Mouse (Mus musculus): ENCODE data around the gene Ttyh2. TPM values are rescaled to one million over a fixed set of nuclear protein-coding genes. Genes with fewer than 3 reads are reported as not detected.
A peak's percentile ranks its signal among the peaks of the same experiment; 100 is the strongest.

Ttyh2 gene
- polyA plus RNA-seq (2012; rRNA removed): 63.4 and 130 TPM in 2 replicates

GRCm38 (mm10) chr11:114675341-114675825 is at the start of gene Ttyh2:
TSS of gene Ttyh2 (plus strand) at chr11:114675431.
- H3K27ac ChIP-seq (ENCODE audit: insufficient read depth, low read depth, low read length): peak within 1 kb of the TSS; percentile 77
- peak within 1 kb of the TSS; percentile 78 for H3K4me3 ChIP-seq (ENCODE audit: low read depth, low read length)
- no peaks in the 10 kb centered on the region for H3K27me3 ChIP-seq (ENCODE audit: control insufficient read depth, insufficient read depth, low read length)
- 1% methylated on average over 39 of the region's 40 CpGs for WGBS
- peaks cover 27% of the 10 kb centered on the region for H3K36me3 ChIP-seq (ENCODE audit: control insufficient read depth, insufficient read depth, low read length)
- peak; percentile 87 for TF ChIP-seq POLR2A (IDR thresholded peaks at IDR 0.05; ENCODE audit: low read depth, low read length)
- TF ChIP-seq CTCF (IDR thresholded peaks at IDR 0.05; ENCODE audit: extremely low read depth, insufficient read length, insufficient replicate concordance, low read depth, low read length): no peak
- H3K4me1 ChIP-seq (ENCODE audit: control insufficient read depth, insufficient read depth, insufficient read length, low read length): peaks cover 48% of the 10 kb centered on the region

DNA sequence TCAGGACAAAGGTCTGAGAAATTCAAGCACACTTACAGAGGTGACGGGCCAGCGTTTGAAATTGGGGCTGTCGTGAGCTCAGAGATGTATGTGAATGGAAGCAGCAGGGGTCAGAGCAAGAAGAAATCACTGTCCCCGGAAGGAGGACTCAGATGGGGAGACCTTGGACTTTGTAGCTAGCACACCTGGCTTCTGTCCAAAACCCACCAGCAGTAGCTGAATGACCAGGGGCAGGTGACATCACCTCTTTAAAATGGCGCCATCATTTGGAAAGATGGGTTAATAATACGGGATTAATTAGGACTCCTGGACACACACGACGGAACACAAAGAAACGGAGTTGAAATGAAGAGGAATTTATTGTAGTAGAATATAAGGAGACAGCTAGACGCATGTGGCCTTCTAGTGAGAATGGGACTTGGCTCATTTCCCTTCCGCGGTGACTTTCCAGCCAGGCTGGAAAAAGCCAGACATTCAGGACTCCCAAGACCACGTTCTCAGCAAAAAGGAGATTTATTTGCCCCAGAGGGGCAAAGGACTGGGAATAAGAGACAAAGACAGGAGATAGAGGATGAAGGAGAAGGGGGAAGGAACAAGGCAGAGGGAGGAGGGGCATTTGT is 49.0 kb upstream of the Ttyh2 start:
- Histone ChIP-seq H3K27ac (ENCODE audit: insufficient read depth, low read depth, low read length) (no peak overlapping the region), H3K27me3 (ENCODE audit: control insufficient read depth, insufficient read depth, low read length) (no peaks in the 10 kb centered on the region), H3K4me1 (ENCODE audit: control insufficient read depth, insufficient read depth, insufficient read length, low read length) (no peaks in the 10 kb centered on the region), H3K4me3 (ENCODE audit: low read depth, low read length) (no peak overlapping the region), H3K36me3 (ENCODE audit: control insufficient read depth, insufficient read depth, low read length) (no peaks in the 10 kb centered on the region)
- no peak for TF ChIP-seq CTCF (IDR thresholded peaks at IDR 0.05; ENCODE audit: extremely low read depth, insufficient read length, insufficient replicate concordance, low read depth, low read length)
- 83% methylated on average over 13 of the region's 13 CpGs for WGBS

GRCm38 (mm10) chr11:114627036-114627435 is 48.2 kb upstream of the Ttyh2 start:
- no peaks in the 10 kb centered on the region for H3K27me3 ChIP-seq (ENCODE audit: control insufficient read depth, insufficient read depth, low read length)
- H3K4me1 ChIP-seq (ENCODE audit: control insufficient read depth, insufficient read depth, insufficient read length, low read length): no peaks in the 10 kb centered on the region
- no peak overlapping the region for H3K4me3 ChIP-seq (ENCODE audit: low read depth, low read length)
- 57% methylated on average over 6 of the region's 6 CpGs for whole genome bisulfite sequencing
- TF ChIP-seq CTCF (IDR thresholded peaks at IDR 0.05; ENCODE audit: extremely low read depth, insufficient read length, insufficient replicate concordance, low read depth, low read length) (no peak), POLR2A (IDR thresholded peaks at IDR 0.05; ENCODE audit: low read depth, low read length) (no peak)
- no peaks in the 10 kb centered on the region for H3K36me3 ChIP-seq (ENCODE audit: control insufficient read depth, insufficient read depth, low read length)
- H3K27ac ChIP-seq (ENCODE audit: insufficient read depth, low read depth, low read length): no peak overlapping the region

DNA sequence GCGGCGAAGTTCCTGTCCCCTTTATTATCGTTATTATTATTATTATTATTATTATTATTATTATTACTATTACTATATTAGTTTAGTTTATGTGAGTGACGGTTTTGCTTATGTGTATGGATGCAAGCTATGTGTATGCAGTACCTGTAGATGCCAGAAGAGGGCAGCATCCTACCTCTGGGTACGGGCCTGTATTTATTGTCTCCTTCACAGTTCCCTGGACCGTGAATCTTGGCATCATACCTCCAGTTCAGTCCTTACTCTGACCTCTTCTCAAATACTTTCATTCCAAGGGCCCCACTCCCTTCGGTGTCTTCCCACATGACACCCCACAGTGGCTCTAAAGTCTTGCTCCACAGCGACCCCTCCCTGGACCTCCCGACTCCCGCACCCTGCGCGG is 47.2 kb upstream of the Ttyh2 start:
- H3K27me3 ChIP-seq (ENCODE audit: control insufficient read depth, insufficient read depth, low read length): no peaks in the 10 kb centered on the region
- no peaks in the 10 kb centered on the region for H3K36me3 ChIP-seq (ENCODE audit: control insufficient read depth, insufficient read depth, low read length)
- H3K4me3 ChIP-seq (ENCODE audit: low read depth, low read length): no peak overlapping the region
- WGBS: 77% methylated on average over 12 of the region's 12 CpGs
- no peak for TF ChIP-seq CTCF (IDR thresholded peaks at IDR 0.05; ENCODE audit: extremely low read depth, insufficient read length, insufficient replicate concordance, low read depth, low read length)
- no peak for TF ChIP-seq POLR2A (IDR thresholded peaks at IDR 0.05; ENCODE audit: low read depth, low read length)
- no peak overlapping the region for H3K27ac ChIP-seq (ENCODE audit: insufficient read depth, low read depth, low read length)
- H3K4me1 ChIP-seq (ENCODE audit: control insufficient read depth, insufficient read depth, insufficient read length, low read length): no peaks in the 10 kb centered on the region

GRCm38 (mm10) chr11:114630044-114630443 is 45.2 kb upstream of the Ttyh2 start:
- H3K4me3 ChIP-seq (ENCODE audit: low read depth, low read length): no peak overlapping the region
- no peaks in the 10 kb centered on the region for H3K27me3 ChIP-seq (ENCODE audit: control insufficient read depth, insufficient read depth, low read length)
- no peaks in the 10 kb centered on the region for H3K36me3 ChIP-seq (ENCODE audit: control insufficient read depth, insufficient read depth, low read length)
- H3K4me1 ChIP-seq (ENCODE audit: control insufficient read depth, insufficient read depth, insufficient read length, low read length): no peaks in the 10 kb centered on the region
- no peak overlapping the region for H3K27ac ChIP-seq (ENCODE audit: insufficient read depth, low read depth, low read length)
- 77% methylated on average over 5 of the region's 5 CpGs for WGBS
- TF ChIP-seq CTCF (IDR thresholded peaks at IDR 0.05; ENCODE audit: extremely low read depth, insufficient read length, insufficient replicate concordance, low read depth, low read length): peak; percentile 32; the same call in 1 of the 2 replicates
- no peak for TF ChIP-seq POLR2A (IDR thresholded peaks at IDR 0.05; ENCODE audit: low read depth, low read length)

- Histone ChIP-seq H3K4me3 (ENCODE audit: low read depth, low read length) (no peak overlapping the region), H3K27ac (ENCODE audit: insufficient read depth, low read depth, low read length) (no peak overlapping the region), H3K36me3 (ENCODE audit: control insufficient read depth, insufficient read depth, low read length) (no peaks in the 10 kb centered on the region), H3K4me1 (ENCODE audit: control insufficient read depth, insufficient read depth, insufficient read length, low read length) (no peaks in the 10 kb centered on the region; the same call in 1 of the 2 replicates), H3K27me3 (ENCODE audit: control insufficient read depth, insufficient read depth, low read length) (no peaks in the 10 kb centered on the region)
- 64% methylated on average over 8 of the region's 8 CpGs for WGBS
- TF ChIP-seq CTCF (IDR thresholded peaks at IDR 0.05; ENCODE audit: extremely low read depth, insufficient read length, insufficient replicate concordance, low read depth, low read length) (no peak), POLR2A (IDR thresholded peaks at IDR 0.05; ENCODE audit: low read depth, low read length) (no peak)
Observed at GRCm38 (mm10) chr11:114632266-114632665, 43.0 kb upstream of the Ttyh2 start.

- Histone ChIP-seq H3K36me3 (ENCODE audit: control insufficient read depth, insufficient read depth, low read length) (no peaks in the 10 kb centered on the region), H3K27ac (ENCODE audit: insufficient read depth, low read depth, low read length) (no peak overlapping the region), H3K4me1 (ENCODE audit: control insufficient read depth, insufficient read depth, insufficient read length, low read length) (no peaks in the 10 kb centered on the region; the same call in 1 of the 2 replicates), H3K4me3 (ENCODE audit: low read depth, low read length) (no peak overlapping the region), H3K27me3 (ENCODE audit: control insufficient read depth, insufficient read depth, low read length) (no peaks in the 10 kb centered on the region)
- 1% methylated on average over 6 of the region's 6 CpGs for WGBS
- TF ChIP-seq POLR2A (IDR thresholded peaks at IDR 0.05; ENCODE audit: low read depth, low read length) (no peak), CTCF (IDR thresholded peaks at IDR 0.05; ENCODE audit: extremely low read depth, insufficient read length, insufficient replicate concordance, low read depth, low read length) (peak; percentile 95; the same call in 1 of the 2 replicates)
Observed at GRCm38 (mm10) chr11:114636292-114636691, 38.9 kb upstream of the Ttyh2 start.

Data from small intestine, adult 2 months (tissue).